Mouse (Mus musculus) MEL (cell line): Measurements from ENCODE around the gene 1700092M07Rik. TPM values are rescaled to one million over a fixed set of nuclear protein-coding genes. Genes with fewer than 3 reads are reported as not detected.

Experiments
- DNase-seq: peaks from one replicate; pipeline ENCODE4 v3.0.0; 2011; ENCODE audit warnings: low read depth, low spot score
- H3K27ac ChIP-seq: 2 replicates; pipeline ENCODE4 v1.5.1; 2012; ENCODE audit warnings: low read depth, mild to moderate bottlenecking, control low read depth, low read length, moderate library complexity; ENCODE audit not compliant: control insufficient read depth
- H3K27me3 ChIP-seq, 2 experiments: fragments of 150-350 bp in 1 of 2; sonication (generic) in 1 of 2; 2 replicates each; pipeline ENCODE4 v1.6.1; 2012; ENCODE audit warnings: low read length in 2 of 2, mild to moderate bottlenecking in 2 of 2, improper control_type of control experiment in 1 of 2, moderate library complexity in 1 of 2; ENCODE audit not compliant: insufficient read depth in 2 of 2, control insufficient read depth in 1 of 2
- H3K36me3 ChIP-seq, 2 experiments: 2 replicates each; pipeline ENCODE4 v1.6.1; 2012 to 2014; ENCODE audit warnings: low read length in 2 of 2, improper control_type of control experiment in 1 of 2, inconsistent platforms in 1 of 2, mild to moderate bottlenecking in 1 of 2; ENCODE audit not compliant: insufficient read depth in 2 of 2, control insufficient read depth in 1 of 2
- H3K4me1 ChIP-seq, 2 experiments: fragments of 150-350 bp in 1 of 2; sonication (generic) in 1 of 2; 2 replicates each; pipeline ENCODE4 v1.6.1; 2012; ENCODE audit warnings: low read length in 2 of 2, improper control_type of control experiment in 1 of 2, mild to moderate bottlenecking in 1 of 2; ENCODE audit not compliant: insufficient read depth in 2 of 2, control insufficient read depth in 1 of 2
- H3K4me3 ChIP-seq, 2 experiments: fragments of 150-350 bp in 1 of 2; sonication (generic) in 1 of 2; 2 replicates each; pipeline ENCODE4 v1.5.1; 2012; ENCODE audit warnings: low read depth in 2 of 2, low read length in 2 of 2, mild to moderate bottlenecking in 2 of 2, moderate library complexity in 2 of 2, control low read depth in 1 of 2, improper control_type of control experiment in 1 of 2; ENCODE audit not compliant: control insufficient read depth in 1 of 2, insufficient read depth in 1 of 2
- H3K79me2 ChIP-seq: 2 replicates; pipeline ENCODE4 v1.6.1; 2012; ENCODE audit warnings: mild to moderate bottlenecking, low read length, moderate library complexity; ENCODE audit not compliant: control insufficient read depth, poor library complexity, insufficient read depth
- H3K9ac ChIP-seq: 2 replicates; pipeline ENCODE4 v1.6.1; 2012; ENCODE audit warnings: low read depth, mild to moderate bottlenecking, control low read depth, low read length, moderate library complexity; ENCODE audit not compliant: control insufficient read depth, poor library complexity, severe bottlenecking
- H3K9me3 ChIP-seq: fragments of 150-350 bp; sonication (generic); replicated peaks from 2 replicates; pipeline ENCODE4 v1.6.1; 2012; ENCODE audit warnings: mild to moderate bottlenecking, low read length, improper control_type of control experiment, moderate library complexity; ENCODE audit not compliant: insufficient read depth
- BHLHE40 ChIP-seq: IDR thresholded peaks from 2 replicates; pipeline ENCODE4 v1.6.1; 2012; ENCODE audit warnings: low read depth, mild to moderate bottlenecking, inconsistent platforms, low read length, improper control_type of control experiment, borderline replicate concordance
- CHD1 ChIP-seq: IDR thresholded peaks from 2 replicates; pipeline ENCODE4 v1.6.1; 2012; ENCODE audit warnings: low read depth, mild to moderate bottlenecking, inconsistent platforms, low read length, improper control_type of control experiment
- E2F4 ChIP-seq: IDR thresholded peaks from 2 replicates; pipeline ENCODE4 v1.6.1; 2011; ENCODE audit warnings: low read depth, low read length, improper control_type of control experiment, borderline replicate concordance
- ELF1 ChIP-seq: IDR thresholded peaks from 2 replicates; pipeline ENCODE4 v1.6.1; 2014; ENCODE audit warnings: low read depth, mild to moderate bottlenecking, inconsistent platforms, low read length, improper control_type of control experiment, moderate library complexity
- EP300 ChIP-seq, 2 experiments: IDR thresholded peaks; 2 replicates each; pipeline ENCODE4 v1.6.1; 2011; ENCODE audit warnings: improper control_type of control experiment in 2 of 2, low read length in 2 of 2, low read depth in 1 of 2, mild to moderate bottlenecking in 1 of 2
- ETS1 ChIP-seq: IDR thresholded peaks from 2 replicates; pipeline ENCODE4 v1.6.1; 2012; ENCODE audit warnings: low read depth, mild to moderate bottlenecking, inconsistent platforms, low read length, improper control_type of control experiment, moderate library complexity
- GATA1 ChIP-seq: IDR thresholded peaks from 2 replicates; pipeline ENCODE4 v1.6.1; 2011; ENCODE audit warnings: low read depth, low read length, improper control_type of control experiment
- HCFC1 ChIP-seq: IDR thresholded peaks from 2 replicates; pipeline ENCODE4 v1.6.1; 2012; ENCODE audit warnings: low read depth, mild to moderate bottlenecking, inconsistent platforms, low read length, improper control_type of control experiment, moderate library complexity
- JUND ChIP-seq: IDR thresholded peaks from 2 replicates; pipeline ENCODE4 v1.6.1; 2011; ENCODE audit warnings: low read depth, mild to moderate bottlenecking, improper control_type of control experiment, low read length
- KAT2A ChIP-seq: conservative IDR thresholded peaks from 2 replicates; pipeline ENCODE4 v1.6.1; 2012; ENCODE audit warnings: low read depth, low read length, improper control_type of control experiment, inconsistent platforms
- MAFK ChIP-seq: IDR thresholded peaks from 2 replicates; pipeline ENCODE4 v1.6.1; 2011; ENCODE audit warnings: low read depth, mild to moderate bottlenecking, low read length, improper control_type of control experiment, borderline replicate concordance
- MAX ChIP-seq: IDR thresholded peaks from 2 replicates; pipeline ENCODE4 v1.6.1; 2011; ENCODE audit warnings: low read length, improper control_type of control experiment
- MAZ ChIP-seq: IDR thresholded peaks from 2 replicates; pipeline ENCODE4 v1.6.1; 2012; ENCODE audit warnings: low read depth, mild to moderate bottlenecking, inconsistent platforms, low read length, improper control_type of control experiment
- MXI1 ChIP-seq: IDR thresholded peaks from 2 replicates; pipeline ENCODE4 v1.6.1; 2011; ENCODE audit warnings: mild to moderate bottlenecking, low read depth, low read length, improper control_type of control experiment
- MYB ChIP-seq: IDR thresholded peaks from 2 replicates; pipeline ENCODE4 v1.6.1; 2011; ENCODE audit warnings: mild to moderate bottlenecking, low read depth, low read length, improper control_type of control experiment
- MYC ChIP-seq: IDR thresholded peaks from 2 replicates; pipeline ENCODE4 v1.6.1; 2011; ENCODE audit warnings: low read depth, mild to moderate bottlenecking, low read length, improper control_type of control experiment, moderate library complexity
- NELFE ChIP-seq: IDR thresholded peaks from 2 replicates; pipeline ENCODE4 v1.6.1; 2011; ENCODE audit warnings: low read depth, low read length, improper control_type of control experiment
- POLR2A ChIP-seq, 2 experiments: IDR thresholded peaks; 2 replicates each; pipeline ENCODE4 v1.6.1; 2011 to 2012; ENCODE audit warnings: low read length in 2 of 2, mild to moderate bottlenecking in 2 of 2, control low read depth in 1 of 2, improper control_type of control experiment in 1 of 2, low read depth in 1 of 2, moderate library complexity in 1 of 2; ENCODE audit not compliant: control insufficient read depth in 1 of 2, insufficient read depth in 1 of 2, poor library complexity in 1 of 2
- POLR2AphosphoS2 ChIP-seq: IDR thresholded peaks from 2 replicates; pipeline ENCODE4 v1.6.1; 2011; ENCODE audit warnings: low read length, improper control_type of control experiment
- POLR2AphosphoS5 ChIP-seq: IDR thresholded peaks from 2 replicates; pipeline ENCODE4 v1.6.1; 2012; ENCODE audit warnings: low read depth, borderline replicate concordance, mild to moderate bottlenecking, inconsistent platforms, low read length, moderate library complexity, mixed read lengths
- RCOR1 ChIP-seq: IDR thresholded peaks from 2 replicates; pipeline ENCODE4 v1.6.1; 2012; ENCODE audit warnings: low read depth, mild to moderate bottlenecking, inconsistent platforms, low read length, improper control_type of control experiment
- SIN3A ChIP-seq: IDR thresholded peaks from 2 replicates; pipeline ENCODE4 v1.6.1; 2012; ENCODE audit warnings: low read length, improper control_type of control experiment, inconsistent platforms
- SMC3 ChIP-seq: IDR thresholded peaks from 2 replicates; pipeline ENCODE4 v1.6.1; 2011; ENCODE audit warnings: low read depth, low read length, improper control_type of control experiment
- TAL1 ChIP-seq: IDR thresholded peaks from 2 replicates; pipeline ENCODE4 v1.6.1; 2012; ENCODE audit warnings: mild to moderate bottlenecking, inconsistent platforms, low read length, moderate library complexity, mixed read lengths
- TBP ChIP-seq: IDR thresholded peaks from 2 replicates; pipeline ENCODE4 v1.8.0; 2011; ENCODE audit warnings: low read depth, low read length, improper control_type of control experiment
- TCF12 ChIP-seq: IDR thresholded peaks from 2 replicates; pipeline ENCODE4 v1.6.1; 2014; ENCODE audit warnings: low read depth, mild to moderate bottlenecking, inconsistent platforms, low read length, improper control_type of control experiment, moderate library complexity
- UBTF ChIP-seq: IDR thresholded peaks from 2 replicates; pipeline ENCODE4 v1.6.1; 2012; ENCODE audit warnings: low read depth, mild to moderate bottlenecking, inconsistent platforms, low read length, improper control_type of control experiment, moderate library complexity, borderline replicate concordance; ENCODE audit not compliant: insufficient read depth
- USF1 ChIP-seq: IDR thresholded peaks from 2 replicates; pipeline ENCODE4 v1.6.1; 2014; ENCODE audit warnings: low read depth, mild to moderate bottlenecking, inconsistent platforms, low read length, improper control_type of control experiment, moderate library complexity
- USF2 ChIP-seq, 2 experiments: IDR thresholded peaks; 2 replicates each; pipeline ENCODE4 v1.6.1; 2011 to 2012; ENCODE audit warnings: improper control_type of control experiment in 2 of 2, low read length in 2 of 2, borderline replicate concordance in 1 of 2, inconsistent platforms in 1 of 2, low read depth in 1 of 2, mild to moderate bottlenecking in 1 of 2; ENCODE audit not compliant: insufficient read depth in 1 of 2
- ZC3H11A ChIP-seq: IDR thresholded peaks from 2 replicates; pipeline ENCODE4 v1.6.1; 2012; ENCODE audit warnings: low read depth, mild to moderate bottlenecking, inconsistent platforms, low read length, improper control_type of control experiment
- ZKSCAN1 ChIP-seq: IDR thresholded peaks from 2 replicates; pipeline ENCODE4 v1.6.1; 2012; ENCODE audit warnings: low read depth, mild to moderate bottlenecking, inconsistent platforms, low read length, improper control_type of control experiment, moderate library complexity
- ZMIZ1 ChIP-seq: IDR thresholded peaks from 2 replicates; pipeline ENCODE4 v1.6.1; 2012; ENCODE audit warnings: low read depth, mild to moderate bottlenecking, inconsistent platforms, low read length, improper control_type of control experiment, moderate library complexity
- ZNF384 ChIP-seq: IDR thresholded peaks from 2 replicates; pipeline ENCODE4 v1.6.1; 2012; ENCODE audit warnings: low read depth, mild to moderate bottlenecking, inconsistent platforms, low read length, improper control_type of control experiment
- polyA plus RNA-seq, 2 experiments: library from polyadenylated mRNA; stranded (reverse) in 1 of 2; unstranded in 1 of 2; fragments of >175 nt in 1 of 2; fragments of >200 nt in 1 of 2; gene quantifications; 2 replicates each; pipeline versions ENCODE4 v1.2.1 to v1.2.4; 2012; ENCODE audit warnings: low replicate concordance in 2 of 2, low read depth in 1 of 2; ENCODE audit not compliant: insufficient read length in 2 of 2, insufficient read depth in 1 of 2, missing spikeins in 1 of 2
- total RNA-seq: library from RNA; depleted of rRNA; stranded (reverse); fragments of 300-350 nt; gene quantifications from 2 replicates; pipeline ENCODE4 v1.2.3, GENCODE M21; 2012

Gene 1700092M07Rik
- total and polyA plus RNA-seq, 3 experiments = 3.3 to 4.3 TPM; not detected in 1

DNA sequence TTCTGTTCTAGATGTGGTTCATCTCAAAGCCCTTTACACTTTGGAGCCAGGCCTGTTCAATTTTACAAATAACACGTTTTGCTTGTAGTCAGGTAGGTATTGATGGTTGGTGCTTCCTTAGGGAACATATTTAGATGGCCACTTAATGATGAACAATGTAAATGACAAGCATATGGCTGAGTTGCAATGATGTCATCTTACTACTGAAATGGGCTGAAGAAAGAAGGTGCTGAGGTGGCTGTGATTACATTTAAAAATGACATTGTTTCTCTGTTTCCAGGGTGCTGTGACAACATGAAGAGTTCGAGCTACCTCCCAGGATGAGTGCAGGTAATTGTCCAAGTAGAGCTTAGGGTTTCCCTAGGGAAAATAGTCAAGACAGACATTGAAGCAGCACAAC lies 16.1 kb upstream of the 1700092M07Rik start (continued):
- TF ChIP-seq POLR2AphosphoS5 = peak; percentile 70; the same call in 1 of the 2 replicates
- no peak for TF ChIP-seq JUND
- TF ChIP-seq UBTF = no peak
- TF ChIP-seq ZMIZ1 = 0 out of 2 replicates have a peak, but pooled peaks have one; percentile 24
- no peak for TF ChIP-seq ZC3H11A
- no peak for TF ChIP-seq BHLHE40
- no peak for TF ChIP-seq E2F4
- TF ChIP-seq CHD1 = peak; percentile 1; the same call in 1 of the 2 replicates
- TF ChIP-seq ELF1 = no peak
- TF ChIP-seq MAZ = no peak
- TF ChIP-seq MXI1 = peak; percentile 27; the same call in 1 of the 2 replicates
- TF ChIP-seq TAL1 = no peak
- no peak for TF ChIP-seq KAT2A
- TF ChIP-seq MAFK = no peak

DNA sequence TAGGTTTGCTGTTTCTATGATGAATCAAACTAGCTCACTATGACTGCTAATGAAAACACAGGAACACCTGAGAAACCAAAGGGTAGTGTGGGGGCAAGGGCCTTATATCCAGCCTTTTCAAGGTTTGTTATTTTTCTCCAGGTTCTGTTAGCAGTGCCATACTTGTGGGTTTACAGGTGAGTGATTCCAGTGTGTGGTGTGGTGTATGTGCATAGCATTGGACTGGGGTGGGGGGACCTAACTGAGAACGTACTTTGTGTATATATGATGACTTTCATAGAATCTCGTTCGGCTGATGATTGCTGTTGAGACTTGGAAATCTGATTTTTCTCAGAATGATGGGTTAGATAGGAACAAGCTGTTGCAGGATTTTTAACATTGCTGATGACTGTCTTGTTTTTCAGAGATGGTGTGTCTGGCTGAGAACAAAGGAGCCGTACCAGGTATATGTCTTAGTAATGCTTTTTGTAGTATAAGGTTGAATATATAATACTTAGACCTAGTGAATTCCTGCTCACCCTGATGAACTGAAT lies 15.4 kb upstream of the 1700092M07Rik start:
- no peak for TF ChIP-seq JUND
- no peak; the same call in 1 of the 2 replicates for TF ChIP-seq KAT2A
- TF ChIP-seq USF2 (IDR thresholded peaks at IDR 0.05; ENCODE audit: borderline replicate concordance in 1 of 2, insufficient read depth in 1 of 2, low read depth in 1 of 2, low read length in 2 of 2) = no peak
- no peak for TF ChIP-seq HCFC1
- 0 out of 4 replicates have a peak, but pooled peaks of 1 of the 2 experiments have one; percentile 14 for TF ChIP-seq EP300 (IDR thresholded peaks at IDR 0.05; ENCODE audit: low read depth in 1 of 2, low read length in 2 of 2)
- no peak for TF ChIP-seq MAX
- TF ChIP-seq ETS1 = no peak
- TF ChIP-seq SIN3A = 0 out of 2 replicates have a peak, but pooled peaks have one; percentile 19
- no peak for TF ChIP-seq ZKSCAN1
- no peak for TF ChIP-seq TCF12
- TF ChIP-seq E2F4 = no peak
- TF ChIP-seq POLR2AphosphoS2 = peak; percentile 9; the same call in 1 of the 2 replicates
- no peak for TF ChIP-seq MYC
- peak; percentile 57; the same call in 1 of the 2 replicates for TF ChIP-seq ZMIZ1
- peak; percentile 22; the same call in 1 of the 2 replicates for TF ChIP-seq RCOR1
- no peak for TF ChIP-seq USF1
- peak; percentile 10 for TF ChIP-seq SMC3
- TF ChIP-seq NELFE = no peak
- TF ChIP-seq MAFK = peak; percentile 41; the same call in 1 of the 2 replicates
- TF ChIP-seq MXI1 = no peak
- TF ChIP-seq CHD1 = peak; percentile 95; the same call in 1 of the 2 replicates
- peak; percentile 41; the same call in 1 of the 2 replicates for TF ChIP-seq MYB
- TF ChIP-seq ZNF384 = no peak
- TF ChIP-seq ELF1 = no peak
- no peak for TF ChIP-seq TBP
- TF ChIP-seq MAZ = no peak
- no peak for TF ChIP-seq GATA1
- TF ChIP-seq POLR2A (IDR thresholded peaks at IDR 0.05; ENCODE audit: control insufficient read depth in 1 of 2, insufficient read depth in 1 of 2, low read depth in 1 of 2, low read length in 2 of 2, poor library complexity in 1 of 2) = peak; percentile 15 to 31; a peak in 1 of 4 replicates
- H3K27me3 ChIP-seq = no peaks in the 10 kb centered on the region
- no peak for DNase-seq
- H3K79me2 ChIP-seq = peaks cover 36% of the 10 kb centered on the region
- H3K4me3 ChIP-seq = peak overlapping the region; percentile 59 to 95
- H3K36me3 ChIP-seq = peaks cover 12 to 22% of the 10 kb centered on the region in 2 experiments
- no peaks in the 10 kb centered on the region for H3K9me3 ChIP-seq
- peak overlapping the region; percentile 97 for H3K27ac ChIP-seq
- H3K9ac ChIP-seq = peak overlapping the region; percentile 97
- peaks cover 0 to 7% of the 10 kb centered on the region in 2 experiments; a peak in 1 of 4 replicates for H3K4me1 ChIP-seq
